Mouse (Mus musculus) embryo, embryonic 9.5 days (tissue): ENCODE measurements around the gene Zfp87.

ENCODE experiments used
- DNase-seq: peaks from one replicate; pipeline ENCODE4 v3.0.0-alpha.2; 2017; ENCODE audit errors: extremely low spot score

Gene Zfp87

GRCm38 (mm10) chr13:67525753-67526410, at the start of gene Zfp87, which contains the start of gene Gm26965:
TSS of gene Zfp87 (minus strand) at chr13:67526177.
TSS of gene Gm26965 (minus strand) at chr13:67526151.
- peak; percentile 92 for DNase-seq

GRCm38 (mm10) chr13:67572591-67573189, 46.7 kb upstream of the Zfp87 start:
- DNase-seq, result no peak

DNA sequence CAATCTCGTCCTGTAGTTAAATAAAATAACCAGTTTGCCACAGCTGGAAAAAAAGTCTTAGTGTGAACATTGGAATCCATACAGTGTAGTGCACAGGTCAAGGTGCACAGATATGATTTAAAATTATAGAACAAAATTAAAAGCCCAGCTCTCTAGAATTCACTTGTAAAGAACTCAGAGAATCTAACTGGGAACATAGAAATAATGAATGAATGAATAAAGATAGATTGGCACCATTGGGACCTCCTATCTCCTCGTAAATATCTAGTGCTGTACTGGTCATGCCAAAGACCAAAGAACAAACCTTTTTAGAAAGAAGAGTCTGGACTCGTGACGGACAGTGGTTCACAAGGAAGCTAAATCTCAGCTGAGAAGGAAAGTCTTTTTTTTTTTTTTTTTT, 27.8 kb upstream of the Zfp87 start, which contains the start of gene Zfp748:
Gene Zfp748 (minus strand): TSS at position 101 of the 400 bp plus-strand sequence.
- DNase-seq, result no peak

- DNase-seq, result peak; percentile 88
Observed at GRCm38 (mm10) chr13:67552505-67553346, 26.7 kb upstream of the Zfp87 start.

GRCm38 (mm10) chr13:67545941-67546340, 20.0 kb upstream of the Zfp87 start:
- DNase-seq, result no peak

DNA sequence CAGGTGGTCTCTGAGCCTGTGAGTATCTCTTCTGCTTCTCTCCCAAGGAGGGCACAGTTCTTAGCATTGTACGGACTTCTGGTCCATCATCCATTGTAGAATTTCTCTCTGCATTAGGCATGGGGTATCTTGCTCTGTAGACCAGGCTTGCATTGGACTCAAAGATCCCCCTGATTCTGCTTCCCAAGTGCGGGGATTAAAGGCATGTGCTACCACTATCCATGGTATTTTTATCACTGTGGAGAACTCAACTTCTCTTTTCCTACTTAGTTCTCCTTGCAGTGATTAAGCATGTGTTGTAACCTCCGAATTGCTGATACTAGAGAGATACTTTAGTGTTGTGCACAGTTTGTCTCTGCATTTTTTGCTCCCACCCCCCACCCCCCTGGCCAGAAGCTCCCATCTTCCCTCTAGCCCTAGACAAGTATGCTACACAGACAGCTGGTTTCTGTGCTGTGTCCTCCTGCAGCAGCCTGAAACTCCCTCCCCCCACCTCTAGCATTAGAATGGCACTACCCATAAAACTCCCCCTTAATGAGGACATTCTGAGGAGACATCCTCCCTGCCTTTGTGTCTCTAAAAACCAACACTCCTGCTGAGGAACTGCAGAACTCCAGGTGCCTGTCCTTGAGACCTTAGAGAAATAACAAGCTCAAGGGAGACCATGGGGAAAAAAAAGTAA, 1.2 kb upstream of the Zfp87 start:
- DNase-seq, result no peak

GRCm38 (mm10) chr13:67500908-67501307, 25.1 kb downstream of the Zfp87 start:
- no peak for DNase-seq

GRCm38 (mm10) chr13:67500084-67500719, 25.8 kb downstream of the Zfp87 start, which contains the start of gene Zfp58:
TSS of gene Zfp58 (minus strand) at chr13:67500555.
- DNase-seq, result peak; percentile 84

GRCm38 (mm10) chr13:67495631-67496030, 30.3 kb downstream of the Zfp87 start:
- DNase-seq, result no peak

DNA sequence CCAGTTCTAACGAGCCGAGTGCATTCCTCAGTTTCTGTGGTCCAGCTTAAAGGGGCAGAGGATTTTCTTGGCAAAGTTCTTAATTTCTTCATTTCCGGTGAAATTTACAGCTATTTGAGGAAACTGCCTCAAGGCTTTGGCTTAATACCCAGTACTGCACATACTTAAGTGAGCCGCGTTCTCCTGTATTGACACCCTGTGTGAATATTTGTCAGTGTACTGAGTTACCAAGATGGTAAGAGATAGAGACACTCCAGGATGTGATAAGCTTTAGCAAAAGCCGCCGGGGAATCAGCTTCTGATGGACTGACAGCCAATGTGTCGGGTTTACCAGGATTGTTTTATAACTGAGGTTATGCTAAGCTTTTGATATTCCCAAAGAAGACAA, 41.6 kb downstream of the Zfp87 start:
- no peak for DNase-seq

- DNase-seq, result peak; percentile 85
Observed at GRCm38 (mm10) chr13:67483625-67484423, 42.2 kb downstream of the Zfp87 start, which contains the start of gene Zfp874b. TSS of gene Zfp874b (minus strand) at chr13:67484258.

- no peak for DNase-seq
Observed at GRCm38 (mm10) chr13:67481528-67481927, 44.4 kb downstream of the Zfp87 start.

GRCm38 (mm10) chr13:67469274-67469673, 56.7 kb downstream of the Zfp87 start:
- no peak for DNase-seq
